Mouse (Mus musculus): ENCODE results near the gene Scaf1. TPM values are rescaled to one million over a fixed set of nuclear protein-coding genes. Genes with fewer than 3 reads are reported as not detected.

Gene Scaf1
- polyA plus RNA-seq (2016; fragmentation: Nextera tagmentation; extraction: Ambion mirVana) = 40.5 and 41.0 TPM in 2 replicates

- Histone ChIP-seq H3K4me1 (peaks cover 37% of the 10 kb centered on the region), H3K27me3 (ENCODE audit: insufficient read depth, poor library complexity, severe bottlenecking) (no peaks in the 10 kb centered on the region), H3K9me3 (no peaks in the 10 kb centered on the region), H3K36me3 (peaks cover 29% of the 10 kb centered on the region), H3K4me3 (peak within 1 kb of the TSS; percentile 89), H3K27ac (peak within 1 kb of the TSS; percentile 99)
- under 1% methylated on average over 69 of the region's 69 CpGs for WGBS
- peak; percentile 100 for DNase-seq (ENCODE audit: low spot score)
These were observed at the start of gene Scaf1 for GRCm38 (mm10) chr7:45015957-45016612. Gene Scaf1, minus strand, starts transcription at chr7:45016363.

- H3K27me3 ChIP-seq (ENCODE audit: insufficient read depth, poor library complexity, severe bottlenecking) = no peaks in the 10 kb centered on the region
- H3K9me3 ChIP-seq = no peaks in the 10 kb centered on the region
- peak within 1 kb of the TSS; percentile 66 for H3K4me3 ChIP-seq
- peak within 1 kb of the TSS; percentile 89 for H3K27ac ChIP-seq
- WGBS = under 1% methylated on average over 31 of the region's 31 CpGs
- H3K36me3 ChIP-seq = peaks cover 2% of the 10 kb centered on the region; the same call in 1 of the 2 replicates
- DNase-seq (ENCODE audit: low spot score) = peak; percentile 98
- H3K4me1 ChIP-seq = peaks cover 30% of the 10 kb centered on the region
These were observed 46.2 kb upstream of the Scaf1 start, which contains the start of the genes Nosip and Prrg2 for GRCm38 (mm10) chr7:45062239-45062835. Gene Nosip, plus strand, starts transcription at chr7:45062429. Gene Prrg2, minus strand, starts transcription at chr7:45062677.

GRCm38 (mm10) chr7:45061532-45062075 lies 45.4 kb upstream of the Scaf1 start:
- DNase-seq (ENCODE audit: low spot score) = no peak
- H3K4me3 ChIP-seq = peak overlapping the region; percentile 66
- H3K36me3 ChIP-seq = peaks cover 5% of the 10 kb centered on the region; the same call in 1 of the 2 replicates
- no peaks in the 10 kb centered on the region for H3K9me3 ChIP-seq
- WGBS = 22% methylated on average over 11 of the region's 11 CpGs
- H3K27ac ChIP-seq = peak overlapping the region; percentile 89
- peaks cover 32% of the 10 kb centered on the region for H3K4me1 ChIP-seq
- H3K27me3 ChIP-seq (ENCODE audit: insufficient read depth, poor library complexity, severe bottlenecking) = no peaks in the 10 kb centered on the region

- Histone ChIP-seq H3K9me3 (no peaks in the 10 kb centered on the region), H3K27ac (no peak overlapping the region), H3K4me3 (no peak overlapping the region), H3K4me1 (peaks cover 33% of the 10 kb centered on the region), H3K27me3 (ENCODE audit: insufficient read depth, poor library complexity, severe bottlenecking) (no peaks in the 10 kb centered on the region), H3K36me3 (peaks cover 5% of the 10 kb centered on the region; the same call in 1 of the 2 replicates)
- WGBS = 79% methylated on average over 6 of the region's 6 CpGs
- no peak for DNase-seq (ENCODE audit: low spot score)
These were observed 44.5 kb upstream of the Scaf1 start for GRCm38 (mm10) chr7:45060632-45061122.

- Histone ChIP-seq H3K9me3 (no peaks in the 10 kb centered on the region), H3K4me1 (peaks cover 41% of the 10 kb centered on the region), H3K4me3 (0 out of 2 replicates have a peak overlapping the region, but pooled peaks have one; percentile 25), H3K27ac (peak overlapping the region; percentile 3; the same call in 1 of the 2 replicates), H3K27me3 (ENCODE audit: insufficient read depth, poor library complexity, severe bottlenecking) (no peaks in the 10 kb centered on the region), H3K36me3 (peaks cover 5% of the 10 kb centered on the region; the same call in 1 of the 2 replicates)
- WGBS = 74% methylated on average over 10 of the region's 10 CpGs
- DNase-seq (ENCODE audit: low spot score) = no peak
These were observed 42.7 kb upstream of the Scaf1 start for GRCm38 (mm10) chr7:45058607-45059571.

GRCm38 (mm10) chr7:45056972-45057348 lies 40.8 kb upstream of the Scaf1 start:
- no peak for DNase-seq (ENCODE audit: low spot score)
- 0 out of 2 replicates have a peak overlapping the region, but pooled peaks have one; percentile 11 for H3K27ac ChIP-seq
- H3K9me3 ChIP-seq = no peaks in the 10 kb centered on the region
- peaks cover 42% of the 10 kb centered on the region for H3K4me1 ChIP-seq
- H3K4me3 ChIP-seq = no peak overlapping the region; the same call in 1 of the 2 replicates
- no peaks in the 10 kb centered on the region for H3K27me3 ChIP-seq (ENCODE audit: insufficient read depth, poor library complexity, severe bottlenecking)
- peaks cover 5% of the 10 kb centered on the region; the same call in 1 of the 2 replicates for H3K36me3 ChIP-seq

GRCm38 (mm10) chr7:45056329-45056971 lies 40.3 kb upstream of the Scaf1 start:
- H3K36me3 ChIP-seq = peaks cover 5% of the 10 kb centered on the region; the same call in 1 of the 2 replicates
- no peaks in the 10 kb centered on the region for H3K9me3 ChIP-seq
- H3K4me1 ChIP-seq = peaks cover 43% of the 10 kb centered on the region
- H3K27me3 ChIP-seq (ENCODE audit: insufficient read depth, poor library complexity, severe bottlenecking) = no peaks in the 10 kb centered on the region
- H3K4me3 ChIP-seq = no peak overlapping the region
- no peak for DNase-seq (ENCODE audit: low spot score)
- 67% methylated on average over 14 of the region's 14 CpGs for WGBS
- H3K27ac ChIP-seq = 0 out of 2 replicates have a peak overlapping the region, but pooled peaks have one; percentile 11

- Histone ChIP-seq H3K36me3 (peaks cover 24% of the 10 kb centered on the region), H3K27ac (peak overlapping the region; percentile 99), H3K9me3 (no peaks in the 10 kb centered on the region), H3K27me3 (ENCODE audit: insufficient read depth, poor library complexity, severe bottlenecking) (no peaks in the 10 kb centered on the region), H3K4me3 (peak overlapping the region; percentile 78), H3K4me1 (peaks cover 50% of the 10 kb centered on the region)
- WGBS = under 1% methylated on average over 33 of the region's 33 CpGs
- peak; percentile 100 for DNase-seq (ENCODE audit: low spot score)
These were observed 37.9 kb upstream of the Scaf1 start for GRCm38 (mm10) chr7:45053931-45054510.

GRCm38 (mm10) chr7:45053117-45053930 lies 37.2 kb upstream of the Scaf1 start:
- Histone ChIP-seq H3K27me3 (ENCODE audit: insufficient read depth, poor library complexity, severe bottlenecking) (no peaks in the 10 kb centered on the region), H3K36me3 (peaks cover 31% of the 10 kb centered on the region), H3K4me3 (peak overlapping the region; percentile 78), H3K27ac (peak overlapping the region; percentile 99), H3K9me3 (no peaks in the 10 kb centered on the region), H3K4me1 (peaks cover 50% of the 10 kb centered on the region)
- DNase-seq (ENCODE audit: low spot score) = peak; percentile 91
- WGBS = under 1% methylated on average over 31 of the region's 59 CpGs

- Histone ChIP-seq H3K4me1 (peaks cover 52% of the 10 kb centered on the region), H3K27me3 (ENCODE audit: insufficient read depth, poor library complexity, severe bottlenecking) (no peaks in the 10 kb centered on the region), H3K4me3 (peak within 1 kb of the TSS; percentile 78), H3K27ac (peak within 1 kb of the TSS; percentile 99), H3K36me3 (peaks cover 37% of the 10 kb centered on the region), H3K9me3 (no peaks in the 10 kb centered on the region)
- 0% methylated on average over 2 of the region's 18 CpGs for WGBS
- no peak for DNase-seq (ENCODE audit: low spot score)
These were observed 36.6 kb upstream of the Scaf1 start, which contains the start of gene Prr12 for GRCm38 (mm10) chr7:45052862-45053116. Gene Prr12, minus strand, starts transcription at chr7:45052881.
